ENCODE assay signal across 27 mouse cellular contexts in genomic region chr13:98111021-98111420, GRCm38 (mm10).
DNase-seq lines count a peak whose midpoint lies in the region; ATAC-seq and TF ChIP-seq lines count a peak whose summit lies in the region.
"Had no signal": no experiment of that assay in that cellular context is flagged by ENCODE, and none has a peak within 500 bp of the region (broad histone marks: within the 10 kb centered on the region; RNA-seq: fewer than 3 reads in every experiment).

No protein-coding gene starts in this region.

- no peak; the same call in 1 of the 2 replicates for TF ChIP-seq EP300 in lung, postnatal 0 days (IDR thresholded peaks at IDR 0.05)

- no peak overlapping the region for H3K4me3 ChIP-seq in intestine, embryonic 15.5 days (replicated peaks)
- H3K4me3 ChIP-seq in intestine, embryonic 16.5 days (ENCODE audit: low read length): no peak overlapping the region
- H3K4me3 ChIP-seq in lung, postnatal 0 days (ENCODE audit: low read depth, low read length): no peak overlapping the region
- H3K4me3 ChIP-seq in embryonic facial prominence, embryonic 14.5 days (ENCODE audit: low read depth, low read length): no peak overlapping the region
- H3K4me3 ChIP-seq: embryonic facial prominence, embryonic 15.5 days; heart, embryonic 12.5 days; heart, embryonic 15.5 days; hindbrain, embryonic 10.5 days; hindbrain, embryonic 13.5 days had no signal

- no peaks in the 10 kb centered on the region for H3K9me3 ChIP-seq in intestine, embryonic 15.5 days
- H3K9me3 ChIP-seq in intestine, embryonic 16.5 days (ENCODE audit: control insufficient read depth, low read length): no peaks in the 10 kb centered on the region
- H3K9me3 ChIP-seq in lung, postnatal 0 days (ENCODE audit: low read length): no peaks in the 10 kb centered on the region
- no peaks in the 10 kb centered on the region for H3K9me3 ChIP-seq in embryonic facial prominence, embryonic 14.5 days (ENCODE audit: control insufficient read depth, low read length)
- H3K9me3 ChIP-seq: embryonic facial prominence, embryonic 15.5 days; heart, embryonic 12.5 days; heart, embryonic 15.5 days; hindbrain, embryonic 10.5 days; hindbrain, embryonic 13.5 days had no signal

- ATAC-seq in intestine, embryonic 15.5 days: peak; percentile 52; the same call in 1 of the 2 replicates
- ATAC-seq in intestine, embryonic 16.5 days: no peak
- no peak for ATAC-seq in lung, postnatal 0 days
- ATAC-seq in embryonic facial prominence, embryonic 14.5 days (ENCODE audit: low read depth): peak; percentile 71; the same call in 1 of the 2 replicates
- ATAC-seq: activated CD4-positive, CD25-positive, alpha-beta regulatory T cell, adult 4 months; forebrain, embryonic 14.5 days; forebrain, postnatal 0 days; hindbrain, embryonic 16.5 days; intestine, postnatal 0 days had no signal

- 76% methylated on average over 2 of the region's 2 CpGs for WGBS in intestine, embryonic 15.5 days
- 63% methylated on average over 2 of the region's 2 CpGs for WGBS in intestine, embryonic 16.5 days
- 52% methylated on average over 2 of the region's 2 CpGs for WGBS in lung, postnatal 0 days
- 43% methylated on average over 2 of the region's 2 CpGs for WGBS in embryonic facial prominence, embryonic 14.5 days

- peaks cover 6% of the 10 kb centered on the region; the same call in 1 of the 2 replicates for H3K4me1 ChIP-seq in intestine, embryonic 15.5 days (replicated peaks)
- peaks cover 8% of the 10 kb centered on the region; the same call in 1 of the 2 replicates for H3K4me1 ChIP-seq in intestine, embryonic 16.5 days (ENCODE audit: control insufficient read depth, insufficient read depth, low read length)
- H3K4me1 ChIP-seq in lung, postnatal 0 days (ENCODE audit: insufficient read depth, low read depth, low read length): peaks cover 3% of the 10 kb centered on the region; the same call in 1 of the 2 replicates
- no peaks in the 10 kb centered on the region for H3K4me1 ChIP-seq in embryonic facial prominence, embryonic 14.5 days (ENCODE audit: control insufficient read depth, insufficient read depth, low read length)
- H3K4me1 ChIP-seq: embryonic facial prominence, embryonic 15.5 days; heart, embryonic 15.5 days; hindbrain, embryonic 10.5 days; hindbrain, embryonic 13.5 days had no signal

- TF ChIP-seq CTCF in lung, postnatal 0 days (IDR thresholded peaks at IDR 0.05): no peak

- H3K27ac ChIP-seq in intestine, embryonic 15.5 days: no peak overlapping the region
- H3K27ac ChIP-seq in intestine, embryonic 16.5 days (ENCODE audit: low read length): no peak overlapping the region
- 0 out of 2 replicates have a peak overlapping the region, but pooled peaks have one; percentile 26 for H3K27ac ChIP-seq in lung, postnatal 0 days (ENCODE audit: low read length)
- H3K27ac ChIP-seq in embryonic facial prominence, embryonic 14.5 days (replicated peaks; ENCODE audit: low read depth, low read length): no peak overlapping the region
- H3K27ac ChIP-seq: embryonic facial prominence, embryonic 15.5 days; heart, embryonic 15.5 days; hindbrain, embryonic 10.5 days; hindbrain, embryonic 13.5 days had no signal

- DNase-seq in lung, postnatal 0 days (ENCODE audit: low spot score): peak; percentile 42
- DNase-seq in lung, postnatal 14 days: no peak
- DNase-seq in 416B (ENCODE audit: low read depth): peak; percentile 13
- DNase-seq in embryonic facial prominence, embryonic 14.5 days (ENCODE audit: low spot score): peak; percentile 66
- no peak for DNase-seq in embryo, embryonic 10.5 days (ENCODE audit: low spot score)
- no peak for DNase-seq in frontal cortex, postnatal 10 days (ENCODE audit: low spot score in 2 of 2)
- DNase-seq: adrenal gland, adult 8-10 months; adrenal gland, postnatal 25 days; cerebellum, adult 11-12 months; cerebellum, adult 8-10 months; cerebellum, postnatal 10 days; forebrain, postnatal 0 days; gastrocnemius, postnatal 25 days; heart, adult 18-20 months; heart, postnatal 10 days; heart, postnatal 36 days had no signal

- H3K9ac ChIP-seq in intestine, embryonic 15.5 days: no peak overlapping the region
- no peak overlapping the region for H3K9ac ChIP-seq in intestine, embryonic 16.5 days (ENCODE audit: low read depth, low read length)
- H3K9ac ChIP-seq in lung, postnatal 0 days (replicated peaks; ENCODE audit: low read depth): no peak overlapping the region
- no peak overlapping the region for H3K9ac ChIP-seq in embryonic facial prominence, embryonic 14.5 days (ENCODE audit: low read depth, low read length)
- H3K9ac ChIP-seq: embryonic facial prominence, embryonic 15.5 days; forebrain, postnatal 0 days; heart, embryonic 12.5 days; heart, embryonic 15.5 days; hindbrain, embryonic 13.5 days had no signal

- no peaks in the 10 kb centered on the region for H3K36me3 ChIP-seq in intestine, embryonic 15.5 days
- no peaks in the 10 kb centered on the region for H3K36me3 ChIP-seq in intestine, embryonic 16.5 days (ENCODE audit: control insufficient read depth, insufficient read depth, low read length)
- H3K36me3 ChIP-seq in lung, postnatal 0 days (ENCODE audit: insufficient read depth, low read length): no peaks in the 10 kb centered on the region
- no peaks in the 10 kb centered on the region for H3K36me3 ChIP-seq in embryonic facial prominence, embryonic 14.5 days (ENCODE audit: control insufficient read depth, insufficient read depth, low read length)
- H3K36me3 ChIP-seq: embryonic facial prominence, embryonic 15.5 days; heart, embryonic 12.5 days; heart, embryonic 15.5 days; hindbrain, embryonic 10.5 days; hindbrain, embryonic 13.5 days had no signal

- no peak overlapping the region for H3K4me2 ChIP-seq in intestine, embryonic 15.5 days (replicated peaks)
- H3K4me2 ChIP-seq in intestine, embryonic 16.5 days (ENCODE audit: low read depth, low read length): no peak overlapping the region
- no peak overlapping the region for H3K4me2 ChIP-seq in lung, postnatal 0 days (replicated peaks; ENCODE audit: low read depth, low read length)
- no peak overlapping the region for H3K4me2 ChIP-seq in embryonic facial prominence, embryonic 14.5 days (ENCODE audit: low read depth, low read length)
- H3K4me2 ChIP-seq: embryonic facial prominence, embryonic 15.5 days; heart, embryonic 12.5 days; heart, embryonic 15.5 days; hindbrain, embryonic 13.5 days had no signal

- no peaks in the 10 kb centered on the region for H3K27me3 ChIP-seq in intestine, embryonic 15.5 days (replicated peaks)
- H3K27me3 ChIP-seq in intestine, embryonic 16.5 days (replicated peaks; ENCODE audit: control insufficient read depth, insufficient read depth, low read length): no peaks in the 10 kb centered on the region
- H3K27me3 ChIP-seq in lung, postnatal 0 days (replicated peaks; ENCODE audit: insufficient read depth, low read length): no peaks in the 10 kb centered on the region
- no peaks in the 10 kb centered on the region for H3K27me3 ChIP-seq in embryonic facial prominence, embryonic 14.5 days (replicated peaks; ENCODE audit: control insufficient read depth, insufficient read depth, low read length)
- H3K27me3 ChIP-seq: embryonic facial prominence, embryonic 15.5 days; heart, embryonic 12.5 days; heart, embryonic 15.5 days; hindbrain, embryonic 13.5 days had no signal

Comparison
In these comparisons a context has a peak if more than half of its experiments do, and no peak if none do; other contexts are left out.
1. ATAC-seq: peak in intestine, embryonic 15.5 days (single experiment) and embryonic facial prominence, embryonic 14.5 days (single experiment); none in intestine, embryonic 16.5 days (single experiment) and lung, postnatal 0 days (single experiment).
2. DNase-seq: peak in lung, postnatal 0 days (single experiment), 416B (single experiment) and embryonic facial prominence, embryonic 14.5 days (single experiment); none in lung, postnatal 14 days (single experiment), embryo, embryonic 10.5 days (single experiment) and frontal cortex, postnatal 10 days (0 of 2).